Mouse (Mus musculus): ENCODE data around the gene Anxa6.

The Anxa6 gene

DNA sequence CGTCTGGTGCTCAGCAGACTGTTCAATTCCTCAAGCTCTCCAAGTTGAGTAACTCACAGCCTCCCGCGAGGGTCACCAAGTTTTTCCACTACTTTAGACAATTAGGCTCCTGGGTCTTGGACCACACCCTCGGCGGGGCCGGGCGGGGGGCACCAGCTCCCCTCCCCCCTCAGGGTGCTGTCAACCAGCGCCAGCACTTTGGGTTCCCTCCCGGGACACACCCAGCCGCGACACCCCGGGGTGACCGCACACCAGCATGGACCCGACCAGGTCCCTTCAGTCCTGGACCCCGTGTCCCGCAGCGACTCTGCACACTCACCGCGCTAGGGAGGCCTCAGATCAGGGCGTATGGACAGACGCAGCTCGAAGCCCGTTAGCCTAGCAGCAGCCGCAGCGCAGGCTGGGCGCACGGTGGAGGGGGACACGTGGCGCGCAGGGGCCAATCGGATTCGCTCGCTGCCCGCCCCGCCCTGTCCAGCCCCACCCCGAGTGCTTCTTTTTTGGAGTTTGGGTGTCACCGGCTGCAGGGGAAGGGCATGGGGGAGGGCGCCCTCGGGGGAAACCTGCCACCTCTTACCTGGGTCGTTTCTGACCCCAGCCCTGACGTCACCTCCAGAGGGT, at the start of gene Anxa6:
Gene Anxa6 (minus strand): TSS at position 406 of the 621 bp plus-strand sequence.
- DNase-seq: peak; percentile 77

DNA sequence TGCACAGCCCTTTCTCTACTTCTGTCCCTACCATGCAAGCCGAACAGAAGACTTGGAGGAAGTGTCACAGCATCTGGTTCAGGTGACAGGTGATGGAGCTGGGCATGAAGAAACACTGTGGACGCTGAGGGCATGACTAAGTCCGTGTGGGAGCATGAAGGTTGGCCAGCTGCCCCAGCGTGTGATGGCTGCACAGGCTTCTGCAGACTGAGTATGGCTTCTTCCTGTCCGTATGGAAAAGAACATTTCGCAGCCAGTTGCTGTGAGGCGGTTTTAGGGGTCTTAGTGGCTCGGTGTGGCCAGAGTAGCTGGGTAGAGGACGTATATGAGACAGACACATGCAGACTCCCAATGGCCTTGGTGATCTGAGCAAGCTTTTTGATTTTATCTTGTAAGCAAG, 48.0 kb upstream of the Anxa6 start:
- no peak for DNase-seq

DNA sequence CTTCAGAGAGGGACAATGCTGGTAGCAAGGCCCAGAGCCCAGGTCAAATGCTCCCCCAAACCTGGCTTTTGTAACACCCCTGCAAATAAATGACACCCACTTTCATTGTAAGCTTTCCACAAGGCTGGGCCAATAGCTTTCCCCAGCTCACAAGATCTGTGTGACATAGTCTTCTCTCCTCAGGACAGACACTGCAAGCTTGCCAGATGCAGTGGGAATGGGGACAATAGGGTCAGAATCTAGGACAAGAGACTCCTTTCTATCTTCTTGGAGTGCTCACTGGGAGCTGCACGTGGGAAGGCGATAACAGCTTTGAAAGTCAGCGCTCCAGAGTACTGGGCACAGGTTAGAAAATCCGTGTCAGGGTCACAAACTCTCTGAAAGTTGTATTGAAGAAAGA, 45.9 kb upstream of the Anxa6 start:
- DNase-seq: no peak

DNA sequence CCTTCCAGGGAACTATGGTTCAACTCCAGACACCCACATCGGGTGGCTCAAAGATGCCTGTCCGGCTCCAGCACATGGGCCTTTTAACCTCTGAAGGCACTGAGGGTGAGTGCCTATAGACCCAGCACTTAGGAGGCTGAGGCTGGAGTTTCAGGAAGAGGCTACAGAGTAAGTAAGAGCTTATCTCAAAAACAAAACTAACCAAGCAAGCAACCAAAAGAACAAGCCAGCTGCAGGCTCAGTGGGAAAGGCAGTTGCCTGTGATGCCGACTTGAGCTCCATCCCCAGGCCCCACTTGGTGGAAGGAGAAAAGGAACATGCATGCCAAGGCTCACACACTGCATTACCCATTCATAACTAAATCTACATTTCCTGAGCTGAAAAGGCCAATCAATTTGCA, 45.3 kb upstream of the Anxa6 start:
- no peak for DNase-seq

DNA sequence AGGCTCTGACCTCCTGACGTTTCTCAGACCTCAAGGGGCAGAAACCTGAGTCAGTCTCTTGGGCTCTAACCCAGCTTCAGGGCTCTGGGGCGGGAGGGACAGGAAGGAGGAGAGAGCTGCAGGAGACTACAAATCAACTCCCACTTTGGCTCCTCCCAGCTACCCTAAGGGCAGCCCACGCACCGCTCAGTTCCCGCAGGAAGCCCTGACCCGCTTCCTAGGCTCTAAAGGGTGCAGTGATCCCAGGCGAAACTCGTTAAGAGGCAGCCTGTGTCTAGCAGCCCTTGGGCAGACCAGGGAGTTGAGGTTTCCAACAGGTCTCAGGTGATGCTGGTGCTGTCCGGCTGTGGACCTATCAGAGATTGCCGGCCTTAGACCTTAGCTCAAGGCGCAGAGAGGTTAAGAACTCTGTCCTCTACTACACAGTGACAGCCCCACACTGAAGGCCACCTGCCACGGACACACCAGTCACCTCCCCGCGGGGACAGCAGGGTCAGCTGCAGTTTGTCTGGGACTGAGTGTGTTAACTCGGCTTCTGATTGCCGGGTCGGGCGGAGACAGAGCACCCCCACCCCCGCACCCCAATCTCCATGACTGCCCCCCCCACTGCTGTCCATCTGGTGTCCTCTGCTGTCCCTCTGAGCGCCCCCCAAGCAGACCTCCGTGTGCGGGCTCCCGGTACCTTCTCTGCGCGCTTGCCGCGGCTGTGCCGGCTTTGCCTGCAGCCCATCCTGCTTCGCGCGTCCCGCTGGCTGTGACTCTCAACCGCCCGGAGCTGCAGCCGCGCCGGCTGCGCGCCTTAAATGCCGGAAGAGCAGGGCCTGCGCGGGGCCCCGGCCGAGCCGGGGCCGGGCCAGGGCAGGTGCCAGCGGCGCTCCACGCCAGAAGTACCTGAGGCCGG, 44.3 kb upstream of the Anxa6 start, which contains the start of gene Ccdc69:
Gene Ccdc69 (minus strand): TSS at position 801 of the 901 bp plus-strand sequence.
- DNase-seq: peak; percentile 60

DNA sequence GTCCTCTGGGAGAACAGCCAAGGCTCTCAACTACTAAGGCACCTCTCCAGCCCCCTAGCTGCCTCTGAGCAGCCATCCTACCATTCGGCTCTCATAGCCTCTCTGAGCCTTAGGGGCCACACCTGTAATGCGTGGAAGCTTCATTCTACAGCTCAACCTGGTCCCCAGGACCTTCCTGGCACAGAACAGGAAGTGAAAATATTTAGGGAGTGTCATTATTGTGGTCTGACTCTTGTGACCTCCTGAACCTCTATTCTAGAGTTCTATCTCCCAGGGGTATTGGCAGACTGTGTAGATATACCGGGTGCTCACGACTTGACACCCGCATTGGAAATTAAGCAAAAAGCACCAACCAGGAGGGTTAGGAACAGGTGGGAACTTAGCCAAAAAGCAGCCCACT, 43.0 kb upstream of the Anxa6 start:
- no peak for DNase-seq

DNA sequence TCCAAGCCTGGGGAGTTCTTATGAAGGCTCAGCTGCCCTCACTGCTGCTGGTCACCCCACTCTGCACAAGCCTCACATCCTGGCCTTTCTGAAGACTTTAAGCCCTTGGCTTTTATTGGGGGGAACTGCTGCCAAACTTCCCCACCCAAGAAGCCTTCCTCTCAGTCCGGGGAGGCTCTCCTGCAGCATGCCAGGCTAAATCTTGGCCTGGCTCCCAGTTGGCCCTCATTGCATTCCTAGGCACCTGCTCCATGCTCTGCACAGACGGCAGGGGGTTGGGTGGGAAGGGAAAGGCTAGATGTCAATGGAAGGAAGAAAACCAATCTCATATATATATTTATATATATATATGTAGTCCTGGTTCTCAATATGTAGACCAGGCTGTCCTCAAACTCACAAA, 42.4 kb upstream of the Anxa6 start:
- DNase-seq: peak; percentile 68

DNA sequence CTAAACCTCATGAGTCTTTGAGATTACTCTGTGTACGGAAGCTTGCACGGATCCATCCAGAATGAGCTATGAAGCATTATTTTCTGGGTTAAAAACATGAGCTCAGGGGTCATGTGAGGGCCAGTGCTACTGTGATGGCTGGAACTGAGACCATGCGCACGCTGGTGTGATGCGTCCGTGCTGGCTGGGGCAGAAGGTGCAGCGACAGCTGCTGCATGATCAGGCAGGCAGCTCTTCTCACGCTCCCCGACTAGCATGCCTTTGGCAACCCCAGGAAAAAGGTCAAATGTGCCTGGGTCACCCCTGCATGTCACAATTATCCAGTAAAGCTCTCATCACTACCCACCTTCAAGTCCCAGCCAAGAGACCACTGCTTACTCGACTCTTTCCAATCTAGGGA, 39.9 kb upstream of the Anxa6 start:
- DNase-seq: no peak

DNA sequence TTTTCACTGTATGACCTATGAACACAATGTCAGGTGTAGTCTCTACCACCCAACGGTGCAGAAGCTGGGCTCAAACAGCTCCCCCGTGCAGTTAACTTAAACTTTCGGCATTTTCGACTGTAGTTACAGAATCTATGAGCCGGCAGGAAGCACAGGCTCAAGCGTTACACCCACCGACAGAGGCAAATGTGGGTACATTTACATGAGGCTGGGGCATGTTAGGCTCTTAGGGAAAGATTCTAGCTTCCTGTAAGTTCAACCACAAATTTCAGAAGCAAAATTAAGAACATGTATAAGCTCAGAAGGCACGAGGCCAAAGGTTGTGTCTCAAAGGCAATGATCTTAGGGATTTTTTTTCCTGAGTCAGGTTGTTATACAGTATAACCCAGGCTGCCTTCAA, 39.2 kb upstream of the Anxa6 start:
- DNase-seq: no peak

DNA sequence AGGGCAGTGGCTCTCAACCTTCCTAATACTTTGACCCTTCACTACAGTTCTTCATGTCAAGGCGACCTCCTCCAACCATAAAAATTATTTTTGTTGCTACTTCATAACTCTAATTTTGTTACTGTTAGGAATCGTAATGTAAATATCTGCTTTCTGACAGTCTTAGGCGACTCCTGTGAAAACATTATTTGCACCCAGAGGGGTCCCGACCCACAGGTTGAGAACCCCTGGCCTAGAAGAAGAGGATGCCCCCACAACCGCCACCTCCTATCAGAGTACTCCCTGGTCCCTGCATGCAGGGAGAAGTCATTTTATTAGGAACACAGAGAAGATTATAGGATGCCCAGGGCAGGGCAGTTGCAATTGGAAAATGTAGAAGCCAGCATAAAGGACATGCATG, 38.1 kb upstream of the Anxa6 start:
- DNase-seq: no peak

DNA sequence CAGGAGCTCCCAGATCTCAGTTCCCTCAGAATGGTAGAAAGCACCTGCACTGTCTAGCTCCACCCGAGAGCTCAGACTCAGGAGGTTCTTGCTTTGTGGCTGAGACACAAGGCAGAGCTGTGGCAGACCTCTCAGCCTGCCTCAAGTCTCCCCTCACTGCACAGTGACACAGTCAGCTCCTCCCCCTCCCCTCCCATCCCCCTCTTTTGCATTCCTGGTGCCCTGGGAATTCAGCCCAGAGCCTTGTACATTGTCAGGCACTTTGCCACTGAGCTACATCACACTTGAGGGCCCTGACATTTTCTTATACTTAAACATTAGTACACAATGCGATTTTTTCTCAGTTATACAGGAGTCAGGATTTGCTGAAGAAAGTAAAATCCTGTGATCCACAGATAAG, 35.8 kb upstream of the Anxa6 start:
- no peak for DNase-seq

DNA sequence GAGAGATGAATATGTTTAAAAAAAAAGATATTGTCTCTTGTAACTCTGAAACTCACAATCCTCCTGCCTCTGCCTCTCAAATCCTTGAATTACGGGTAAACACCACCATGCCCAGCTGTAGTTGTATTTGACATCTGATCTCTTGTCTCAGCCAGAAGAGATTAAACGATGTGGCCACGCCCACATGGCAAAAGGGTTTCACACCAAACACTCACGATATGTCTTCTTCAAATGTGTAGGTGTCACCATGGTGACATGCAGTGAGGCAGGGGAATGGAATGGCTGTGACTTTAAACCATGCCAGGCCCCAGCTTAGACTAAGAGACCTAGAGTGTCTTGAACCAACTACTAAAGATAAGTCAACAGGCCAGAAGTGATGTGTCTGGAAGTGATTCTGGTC, 33.7 kb upstream of the Anxa6 start:
- DNase-seq: no peak

DNA sequence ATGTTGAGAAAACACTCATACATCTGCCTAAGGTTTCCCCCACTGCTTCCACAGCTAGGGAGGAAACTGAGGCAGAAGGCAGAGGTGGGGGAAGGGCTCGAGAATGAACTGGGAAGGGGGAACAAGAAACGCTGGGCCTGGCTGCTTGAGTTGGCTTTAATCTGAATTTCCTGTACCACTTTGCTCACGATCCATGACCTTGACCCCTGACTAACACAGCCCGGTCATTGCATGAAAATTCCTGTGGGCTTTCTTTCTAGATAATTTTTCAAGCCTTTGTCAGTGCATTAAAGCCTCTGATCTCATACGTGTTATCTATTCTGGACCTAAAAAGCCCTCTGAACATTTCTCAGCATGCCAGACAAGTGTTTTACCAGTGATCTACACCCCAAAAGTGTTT, 29.6 kb upstream of the Anxa6 start:
- DNase-seq: no peak

DNA sequence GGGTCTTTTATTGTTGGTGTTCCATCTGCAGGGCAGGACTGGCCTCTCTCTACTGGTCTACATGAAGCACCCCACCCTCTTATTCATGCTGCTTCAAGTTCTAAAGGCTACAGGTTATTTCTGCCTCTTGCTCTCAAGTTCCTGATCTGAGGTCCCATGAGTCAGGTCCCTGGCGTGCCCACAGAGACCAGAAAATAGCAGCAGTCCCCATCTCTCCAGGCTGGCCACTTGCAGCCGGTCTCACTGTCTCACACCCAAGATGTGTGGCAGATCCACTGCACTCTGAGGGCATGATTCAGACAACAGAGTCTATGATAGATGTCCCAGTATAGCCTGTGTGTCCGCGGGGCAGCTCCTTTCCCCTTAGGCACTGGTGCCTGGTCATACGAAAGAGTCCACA, 27.6 kb upstream of the Anxa6 start:
- DNase-seq: no peak

DNA sequence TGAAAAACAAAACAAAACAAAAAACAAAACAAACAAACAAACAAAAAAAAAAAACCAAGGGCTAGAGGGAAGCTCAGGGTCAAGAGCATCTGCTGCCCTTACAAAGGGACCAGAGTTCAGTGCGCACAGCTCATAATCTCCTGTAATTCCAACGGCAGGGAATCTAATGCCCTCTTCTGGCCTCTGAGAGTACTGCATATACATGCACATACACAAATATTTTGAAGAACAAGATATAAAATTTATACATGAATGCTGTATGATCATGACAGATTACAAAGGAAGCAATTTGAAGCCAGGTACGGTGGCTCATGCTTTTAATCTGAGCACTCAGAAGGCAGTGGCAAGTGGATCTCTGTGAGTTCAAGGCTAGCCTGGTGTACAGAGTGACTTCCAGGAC, 24.3 kb upstream of the Anxa6 start:
- DNase-seq: no peak

DNA sequence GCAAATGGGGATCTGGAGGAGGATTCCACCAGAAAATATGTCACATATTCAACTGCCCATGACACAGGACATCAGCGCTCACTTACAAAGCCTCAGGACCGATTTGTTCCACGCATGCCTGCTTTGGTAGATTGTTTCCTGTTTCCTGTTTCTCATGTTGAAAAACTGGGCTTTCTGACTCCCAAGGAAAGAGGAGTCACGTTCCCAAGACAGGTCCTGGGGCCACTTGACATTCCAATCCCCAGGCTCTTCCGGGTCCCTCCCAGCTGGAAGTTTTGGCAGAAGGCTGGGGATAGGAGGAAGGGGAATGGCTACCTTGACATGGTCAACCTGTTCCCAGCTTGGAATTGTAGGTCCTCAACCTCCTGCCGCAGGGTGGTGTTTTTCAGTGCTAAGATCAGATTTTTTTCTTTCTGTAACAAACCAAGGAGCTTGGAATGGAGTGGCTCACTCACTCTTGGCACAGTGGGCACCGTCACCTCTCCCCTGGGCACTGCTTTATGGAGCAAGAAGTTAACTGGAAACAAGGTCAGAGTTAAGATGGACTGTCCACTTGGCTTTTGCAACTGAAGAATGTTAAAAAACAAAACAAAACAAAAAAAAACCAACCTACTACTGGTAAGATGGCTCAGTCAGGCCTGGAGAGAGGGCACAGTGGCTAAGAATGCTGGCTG, 17.7 kb upstream of the Anxa6 start:
- DNase-seq: no peak

DNA sequence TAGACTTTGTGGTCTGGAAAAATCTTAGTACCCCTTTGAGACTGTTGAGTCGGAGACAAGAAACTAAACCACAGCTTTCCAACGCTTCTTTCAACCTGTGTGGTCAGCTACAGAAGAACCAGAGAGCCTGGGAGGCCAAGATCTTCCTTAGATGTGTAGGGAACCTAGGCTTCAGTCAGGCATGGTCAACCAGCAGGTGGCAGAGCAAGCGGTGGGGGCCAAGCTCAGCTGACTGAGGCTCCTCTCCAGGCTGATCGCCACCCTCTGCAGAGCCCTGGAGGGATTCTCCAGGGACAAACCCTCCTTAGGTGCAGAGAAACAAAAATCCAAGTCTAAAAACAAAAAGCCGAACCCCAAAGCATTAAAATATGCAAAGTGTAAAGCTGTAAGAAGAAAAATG, 13.4 kb upstream of the Anxa6 start:
- no peak for DNase-seq

DNA sequence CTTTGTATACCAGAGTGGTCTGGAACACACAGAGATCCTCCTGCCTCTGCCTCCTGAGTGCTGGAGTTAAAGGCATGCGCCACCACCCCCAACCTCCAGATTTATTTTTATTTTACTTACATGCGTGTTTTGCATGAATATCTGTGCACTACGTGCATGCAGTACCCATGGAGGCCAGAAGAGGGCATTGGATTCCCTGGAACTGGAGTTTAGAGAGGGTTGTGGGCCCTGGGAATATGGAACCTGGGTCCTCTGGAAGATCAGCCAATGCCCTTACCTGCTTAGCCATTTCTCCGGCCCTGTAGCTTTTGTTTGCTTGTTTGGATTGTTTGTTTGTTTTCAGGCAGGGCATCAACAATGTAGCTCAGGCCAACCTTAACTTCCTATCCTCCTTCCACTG, 8.1 kb upstream of the Anxa6 start:
- DNase-seq: no peak

DNA sequence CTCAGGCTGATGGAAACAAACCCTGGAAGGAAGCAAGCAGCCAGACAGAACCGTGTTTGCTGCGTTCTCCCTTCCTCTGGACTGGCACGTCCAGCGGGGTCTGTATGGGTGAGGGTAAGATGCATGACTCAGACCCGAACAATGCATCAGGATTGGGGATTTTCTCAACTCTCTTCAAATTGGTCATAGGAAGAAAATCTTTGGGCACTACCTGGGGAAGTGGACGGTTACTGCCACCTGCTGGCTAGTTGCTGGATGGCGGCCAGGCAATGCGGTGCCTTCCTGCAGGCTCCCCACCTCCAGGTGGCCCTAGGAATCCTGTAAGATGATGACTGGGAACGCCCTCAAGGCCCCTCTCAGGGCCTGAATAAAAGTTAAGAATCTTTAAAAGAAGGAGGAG, 6.3 kb upstream of the Anxa6 start:
- peak; percentile 71 for DNase-seq

DNA sequence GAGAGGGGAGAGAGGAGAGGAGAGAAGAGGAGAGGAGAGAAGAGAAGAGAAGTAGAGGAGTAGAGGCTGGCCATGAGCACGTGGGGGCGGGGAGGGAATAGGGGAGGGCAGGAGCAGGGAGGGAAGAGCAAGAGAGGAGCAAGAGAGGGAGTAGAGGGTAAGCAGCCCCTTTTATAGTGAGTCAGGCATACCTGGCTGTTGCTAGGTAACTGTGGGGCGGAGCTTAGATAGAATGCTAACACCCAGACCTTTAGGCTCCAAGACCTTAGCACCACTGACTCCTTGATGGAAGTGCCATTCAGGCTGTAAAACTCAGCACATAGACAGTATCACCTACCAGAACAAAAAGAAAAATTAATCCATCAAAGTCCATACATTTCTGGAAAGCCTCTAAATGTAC, 3.4 kb upstream of the Anxa6 start:
- DNase-seq: no peak

DNA sequence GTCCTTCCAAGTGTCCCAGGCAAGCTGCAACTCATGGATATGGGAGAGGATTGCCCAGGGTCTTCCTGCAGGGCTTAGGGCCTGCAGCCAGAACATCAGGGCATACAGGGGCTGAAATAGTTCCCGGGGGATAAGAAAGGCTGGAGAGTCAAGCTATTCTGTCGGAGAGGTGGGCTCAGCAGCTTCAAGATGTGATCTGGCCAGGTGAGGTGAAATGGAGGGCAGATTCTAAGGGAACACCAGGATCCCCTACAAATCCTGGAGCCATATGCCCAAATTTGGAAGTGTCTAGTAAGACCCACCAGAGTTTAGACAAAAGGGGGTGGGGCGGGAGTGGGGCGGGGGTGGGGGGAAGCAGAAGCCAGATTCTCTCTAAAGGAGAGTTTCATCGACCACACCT, 959 bp downstream of the Anxa6 start:
- no peak for DNase-seq

DNA sequence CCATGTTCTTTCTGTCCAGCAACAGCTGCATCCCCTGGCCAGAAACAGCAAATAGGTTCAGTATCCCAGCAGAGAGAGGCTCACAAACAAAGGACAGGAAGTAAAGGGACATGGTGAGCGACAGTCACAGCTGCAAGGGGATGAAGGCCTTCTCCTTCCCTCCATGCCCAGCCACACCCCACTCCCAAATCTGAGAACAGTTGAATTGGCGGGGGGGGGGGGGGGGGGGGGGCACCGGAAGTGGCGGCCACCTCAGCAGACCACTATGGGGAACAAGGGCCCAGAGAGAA, 1.3 kb downstream of the Anxa6 start:
- no peak for DNase-seq

DNA sequence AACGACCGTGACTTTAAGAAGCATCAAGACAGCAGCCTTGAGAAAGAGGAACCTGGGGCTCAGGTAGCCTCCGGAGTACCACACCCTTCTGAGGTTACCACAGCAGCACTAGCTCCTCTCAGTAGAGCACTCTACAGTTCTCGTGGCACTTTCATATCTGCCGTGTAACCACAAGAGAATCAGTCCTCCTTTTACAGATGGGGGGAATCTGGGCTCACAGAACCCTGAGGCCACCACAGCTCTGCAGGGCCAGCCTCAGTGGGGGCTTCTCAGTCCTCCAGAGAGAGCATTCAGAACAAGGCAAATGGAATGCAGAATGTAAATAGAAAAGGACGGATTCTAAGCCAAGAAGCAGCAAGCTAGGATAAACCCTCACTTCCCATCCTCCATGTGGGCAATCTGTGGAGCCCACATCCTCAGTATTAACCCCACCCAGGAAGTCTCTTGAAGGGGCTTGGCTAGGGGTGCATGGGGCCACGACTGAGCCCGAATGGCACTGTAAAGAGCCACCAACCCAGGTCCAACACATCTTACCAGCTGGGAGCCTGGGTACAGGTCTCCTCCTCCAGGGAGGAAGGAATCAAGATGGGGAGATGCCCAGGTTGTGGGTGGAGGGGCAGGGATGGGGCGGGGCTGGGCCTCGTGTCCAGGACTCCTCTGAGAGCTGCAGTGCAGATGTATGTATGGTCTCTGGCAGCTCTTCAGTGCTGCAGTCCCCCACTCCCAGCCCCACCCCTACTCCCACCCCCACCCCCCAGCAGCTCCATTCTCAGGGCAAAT, 1.8 kb downstream of the Anxa6 start:
- DNase-seq: no peak

DNA sequence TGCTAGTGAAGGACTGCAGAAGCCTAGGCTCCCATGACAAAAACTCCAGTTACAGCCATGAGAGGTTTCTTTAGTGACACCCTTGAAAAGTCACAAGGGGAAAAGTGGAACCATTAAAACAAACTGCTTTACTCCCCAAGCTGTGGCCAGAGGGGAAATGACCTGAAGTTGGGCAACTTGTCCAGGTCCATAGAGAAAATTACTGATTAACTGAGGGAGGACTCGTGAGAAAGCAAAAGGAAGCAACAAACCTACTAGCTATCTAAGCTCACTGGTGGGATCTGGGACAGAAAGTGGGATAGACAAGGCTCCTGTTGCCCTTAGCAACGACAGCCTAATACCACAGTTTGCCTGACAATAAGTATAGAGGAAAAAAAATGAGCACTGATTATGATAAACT, 4.7 kb downstream of the Anxa6 start:
- no peak for DNase-seq
